Mouse (Mus musculus) midbrain, postnatal 0 days (tissue): ENCODE results near the gene Trp53tg5. TPM values are rescaled to one million over a fixed set of nuclear protein-coding genes. Genes with fewer than 3 reads are reported as not detected.

Source experiments
- ATAC-seq: fragments of 200-750 bp; cut with Nextera tagmentation; 2 replicates; pipeline ENCODE4 v1.8.0; 2017; ENCODE audit warnings: moderate number of reproducible peaks, mild to moderate bottlenecking, moderate TSS enrichment, moderate library complexity; ENCODE audit not compliant: low FRiP score
- DNase-seq: peaks from one replicate; pipeline ENCODE4 v3.0.0-alpha.2; 2015; ENCODE audit warnings: low spot score
- H3K27ac ChIP-seq: fragments of 300-500 bp; sonication (generic); 2 replicates; pipeline ENCODE4 v1.5.1; 2014; ENCODE audit warnings: low read depth, mild to moderate bottlenecking, low read length, mixed read lengths
- H3K27me3 ChIP-seq: fragments of 300-500 bp; sonication (generic); 2 replicates; pipeline ENCODE4 v1.6.1; 2014; ENCODE audit warnings: low read length, control low read depth, mixed read lengths; ENCODE audit not compliant: insufficient read depth
- H3K36me3 ChIP-seq: fragments of 300-500 bp; sonication (generic); 2 replicates; pipeline ENCODE4 v1.6.1; 2014; ENCODE audit warnings: low read length, control low read depth, mixed read lengths; ENCODE audit not compliant: insufficient read depth
- H3K4me1 ChIP-seq: fragments of 300-500 bp; sonication (generic); 2 replicates; pipeline ENCODE4 v1.6.1; 2014; ENCODE audit warnings: mild to moderate bottlenecking, control low read depth, antibody characterized with exemption, low read length, mixed read lengths; ENCODE audit not compliant: insufficient read depth
- H3K4me2 ChIP-seq: fragments of 300-500 bp; sonication (generic); 2 replicates; pipeline ENCODE4 v1.6.1; 2014; ENCODE audit warnings: low read depth, mild to moderate bottlenecking, low read length, mixed read lengths; ENCODE audit not compliant: poor library complexity, severe bottlenecking
- H3K4me3 ChIP-seq: fragments of 300-500 bp; sonication (generic); 2 replicates; pipeline ENCODE4 v1.5.1; 2014; ENCODE audit warnings: low read depth, mild to moderate bottlenecking, low read length, moderate library complexity
- H3K9ac ChIP-seq: fragments of 300-500 bp; sonication (generic); replicated peaks from 2 replicates; pipeline ENCODE4 v1.6.1; 2014; ENCODE audit warnings: mild to moderate bottlenecking, low read length, moderate library complexity, mixed read lengths; ENCODE audit not compliant: poor library complexity, severe bottlenecking
- H3K9me3 ChIP-seq: fragments of 300-500 bp; sonication (generic); 2 replicates; pipeline ENCODE4 v1.6.1; 2016; ENCODE audit warnings: low read length, control low read depth
- CTCF ChIP-seq: IDR thresholded peaks from 2 replicates; pipeline ENCODE4 v1.5.1; 2016; ENCODE audit warnings: antibody characterized with exemption, mild to moderate bottlenecking
- WGBS: fragments of 180-500 bp; shearing (Covaris S2); extraction: QIAGEN DNeasy Blood & Tissue Kit; methylation state at CpG from one replicate; pipeline ENCODE4 v1.1.7; 2014; 5-methylcytosine and 5-hydroxymethylcytosine counted together
- polyA plus RNA-seq: library from polyadenylated mRNA; unstranded; fragments of >200 nt; fragmentation: Nextera tagmentation; extraction: Ambion mirVana; gene quantifications from 2 replicates; pipeline ENCODE4 v1.2.1, GENCODE M21; 2015
- total RNA-seq: library from RNA; depleted of rRNA; stranded (reverse); fragments of >200 nt; gene quantifications from 2 replicates; pipeline ENCODE4 v1.2.3, GENCODE M21; 2014; rRNA removed

The Trp53tg5 gene
- not detected in 2 replicates for total RNA-seq
- not detected in 2 replicates for polyA plus RNA-seq

- ATAC-seq = no peak
- Histone ChIP-seq H3K27ac (no peak within 1 kb of the TSS), H3K4me3 (no peak within 1 kb of the TSS), H3K4me2 (no peak within 1 kb of the TSS), H3K9ac (no peak within 1 kb of the TSS), H3K9me3 (no peaks in the 10 kb centered on the region), H3K4me1 (no peaks in the 10 kb centered on the region), H3K36me3 (peaks cover 36% of the 10 kb centered on the region), H3K27me3 (no peaks in the 10 kb centered on the region)
- no peak for TF ChIP-seq CTCF
- WGBS = 79% methylated on average over 6 of the region's 6 CpGs
- DNase-seq = no peak
Measured at GRCm38 (mm10) chr2:164473624-164474023, at the start of gene Trp53tg5. Gene Trp53tg5 (minus strand): TSS chr2:164473724.

- WGBS = 19% methylated on average over 8 of the region's 8 CpGs
- H3K4me1 ChIP-seq = no peaks in the 10 kb centered on the region
- H3K36me3 ChIP-seq = no peaks in the 10 kb centered on the region
- H3K9me3 ChIP-seq = 0 out of 2 replicates have a peak, but pooled peaks cover 3% of the 10 kb centered on the region
- H3K27ac ChIP-seq = no peak overlapping the region
- H3K4me3 ChIP-seq = no peak overlapping the region
- H3K4me2 ChIP-seq = no peak overlapping the region
- H3K27me3 ChIP-seq = no peaks in the 10 kb centered on the region
- DNase-seq (no peak), ATAC-seq (no peak)
- no peak for TF ChIP-seq CTCF
- no peak overlapping the region for H3K9ac ChIP-seq
Measured at GRCm38 (mm10) chr2:164522280-164522679, 48.8 kb upstream of the Trp53tg5 start.

GRCm38 (mm10) chr2:164521841-164522240, 48.3 kb upstream of the Trp53tg5 start:
- H3K4me2 ChIP-seq = no peak overlapping the region
- no peak overlapping the region for H3K4me3 ChIP-seq
- H3K27me3 ChIP-seq = no peaks in the 10 kb centered on the region
- H3K36me3 ChIP-seq = no peaks in the 10 kb centered on the region
- ATAC-seq (no peak), DNase-seq (no peak)
- no peak overlapping the region for H3K9ac ChIP-seq
- no peak for TF ChIP-seq CTCF
- no peaks in the 10 kb centered on the region for H3K4me1 ChIP-seq
- H3K9me3 ChIP-seq = 0 out of 2 replicates have a peak, but pooled peaks cover 3% of the 10 kb centered on the region
- H3K27ac ChIP-seq = no peak overlapping the region
- WGBS = 15% methylated on average over 11 of the region's 11 CpGs

GRCm38 (mm10) chr2:164520782-164521181, 47.3 kb upstream of the Trp53tg5 start:
- Histone ChIP-seq H3K36me3 (no peaks in the 10 kb centered on the region), H3K4me1 (no peaks in the 10 kb centered on the region), H3K4me2 (no peak overlapping the region), H3K9ac (no peak overlapping the region), H3K27me3 (no peaks in the 10 kb centered on the region), H3K27ac (no peak overlapping the region), H3K9me3 (0 out of 2 replicates have a peak, but pooled peaks cover 3% of the 10 kb centered on the region), H3K4me3 (no peak overlapping the region)
- WGBS = 24% methylated on average over 3 of the region's 3 CpGs
- ATAC-seq (no peak), DNase-seq (peak; percentile 41)
- TF ChIP-seq CTCF = peak; percentile 70

GRCm38 (mm10) chr2:164519171-164519526, 45.6 kb upstream of the Trp53tg5 start:
- Histone ChIP-seq H3K4me2 (no peak overlapping the region), H3K27ac (no peak overlapping the region), H3K4me3 (no peak overlapping the region), H3K27me3 (no peaks in the 10 kb centered on the region), H3K9ac (no peak overlapping the region), H3K36me3 (no peaks in the 10 kb centered on the region), H3K9me3 (0 out of 2 replicates have a peak, but pooled peaks cover 3% of the 10 kb centered on the region), H3K4me1 (no peaks in the 10 kb centered on the region)
- no peak for TF ChIP-seq CTCF
- no peak for DNase-seq
- no peak for ATAC-seq
- WGBS = 79% methylated on average over 6 of the region's 6 CpGs

GRCm38 (mm10) chr2:164518266-164519170, 45.0 kb upstream of the Trp53tg5 start:
- Histone ChIP-seq H3K4me2 (no peak overlapping the region), H3K27ac (no peak overlapping the region), H3K27me3 (no peaks in the 10 kb centered on the region; the same call in 1 of the 2 replicates), H3K36me3 (no peaks in the 10 kb centered on the region), H3K4me3 (no peak overlapping the region), H3K9ac (no peak overlapping the region), H3K9me3 (0 out of 2 replicates have a peak, but pooled peaks cover 3% of the 10 kb centered on the region), H3K4me1 (no peaks in the 10 kb centered on the region)
- DNase-seq (no peak), ATAC-seq (no peak)
- no peak for TF ChIP-seq CTCF
- WGBS = 52% methylated on average over 11 of the region's 11 CpGs
